Mouse (Mus musculus): Measurements from ENCODE around the gene Fam98c. TPM values are rescaled to one million over a fixed set of nuclear protein-coding genes. Genes with fewer than 3 reads are reported as not detected.

Gene Fam98c
- polyA plus RNA-seq, 1 experiment from 2014 or later: 17.3 TPM

Other genes starting within 250 kb of the Fam98c start
- gene Actn4, start 193.9 kb downstream of the Fam98c start, polyA plus RNA-seq (2014; fragmentation: Nextera tagmentation; extraction: Ambion mirVana): 101 and 128 TPM in 2 replicates
- gene Eif3k, start 174.4 kb downstream of the Fam98c start, polyA plus RNA-seq (2014; fragmentation: Nextera tagmentation; extraction: Ambion mirVana): 345 and 412 TPM in 2 replicates
- gene Map4k1, start 174.2 kb downstream of the Fam98c start, polyA plus RNA-seq (2014; fragmentation: Nextera tagmentation; extraction: Ambion mirVana): 6.1 and 6.9 TPM in 2 replicates
- gene Ryr1, start 31.1 kb downstream of the Fam98c start, polyA plus RNA-seq (2014; fragmentation: Nextera tagmentation; extraction: Ambion mirVana): 5.0 and 6.2 TPM in 2 replicates
- gene Rasgrp4, start 21.4 kb downstream of the Fam98c start, polyA plus RNA-seq (2014; fragmentation: Nextera tagmentation; extraction: Ambion mirVana): 0.47 and 0.99 TPM in 2 replicates
- 0.14 and 0.36 TPM in 2 replicates for gene Ggn, start 14.0 kb upstream of the Fam98c start, polyA plus RNA-seq (2014; fragmentation: Nextera tagmentation; extraction: Ambion mirVana)
- gene Spred3, start 14.2 kb upstream of the Fam98c start, polyA plus RNA-seq (2014; fragmentation: Nextera tagmentation; extraction: Ambion mirVana): 4.4 and 5.5 TPM in 2 replicates
- 337 and 364 TPM in 2 replicates for gene Psmd8, start 24.5 kb upstream of the Fam98c start, polyA plus RNA-seq (2014; fragmentation: Nextera tagmentation; extraction: Ambion mirVana)
- 0.85 and 1.6 TPM in 2 replicates for gene Catsperg1, start 57.8 kb upstream of the Fam98c start, polyA plus RNA-seq (2014; fragmentation: Nextera tagmentation; extraction: Ambion mirVana)
- 0.22 and 0.46 TPM in 2 replicates for gene Kcnk6, start 76.3 kb upstream of the Fam98c start, polyA plus RNA-seq (2014; fragmentation: Nextera tagmentation; extraction: Ambion mirVana)
- gene Yif1b, start 82.1 kb upstream of the Fam98c start, polyA plus RNA-seq (2014; fragmentation: Nextera tagmentation; extraction: Ambion mirVana): 88.2 and 96.2 TPM in 2 replicates
- gene 2200002D01Rik, start 92.2 kb upstream of the Fam98c start, polyA plus RNA-seq (2014; fragmentation: Nextera tagmentation; extraction: Ambion mirVana): 0.37 and 1.2 TPM in 2 replicates
- 46.6 and 51.3 TPM in 2 replicates for gene Spint2, start 125.7 kb upstream of the Fam98c start, polyA plus RNA-seq (2014; fragmentation: Nextera tagmentation; extraction: Ambion mirVana)
- gene Ppp1r14a, start 133.1 kb upstream of the Fam98c start, polyA plus RNA-seq (2014; fragmentation: Nextera tagmentation; extraction: Ambion mirVana): 5.7 and 9.8 TPM in 2 replicates
- gene Dpf1, start 147.7 kb upstream of the Fam98c start, polyA plus RNA-seq (2014; fragmentation: Nextera tagmentation; extraction: Ambion mirVana): 167 and 205 TPM in 2 replicates

Data from forebrain, embryonic 14.5 days (tissue).